Mouse (Mus musculus): ENCODE data around the gene Lcmt1.

Gene Lcmt1

GRCm38 (mm10) chr7:123453066-123453465, 83.5 kb downstream of the Lcmt1 start:
- in situ Hi-C loops (cut with MseI, MboI), result loop anchor here (25.0 kb wide), 1 partner anchor 416 kb away; no protein-coding TSS in a partner anchor

GRCm38 (mm10) chr7:123455088-123455487, 85.5 kb downstream of the Lcmt1 start:
- in situ Hi-C loops (cut with MseI, MboI), result loop anchor here (25.0 kb wide), 1 partner anchor 418 kb away; no protein-coding TSS in a partner anchor

DNA sequence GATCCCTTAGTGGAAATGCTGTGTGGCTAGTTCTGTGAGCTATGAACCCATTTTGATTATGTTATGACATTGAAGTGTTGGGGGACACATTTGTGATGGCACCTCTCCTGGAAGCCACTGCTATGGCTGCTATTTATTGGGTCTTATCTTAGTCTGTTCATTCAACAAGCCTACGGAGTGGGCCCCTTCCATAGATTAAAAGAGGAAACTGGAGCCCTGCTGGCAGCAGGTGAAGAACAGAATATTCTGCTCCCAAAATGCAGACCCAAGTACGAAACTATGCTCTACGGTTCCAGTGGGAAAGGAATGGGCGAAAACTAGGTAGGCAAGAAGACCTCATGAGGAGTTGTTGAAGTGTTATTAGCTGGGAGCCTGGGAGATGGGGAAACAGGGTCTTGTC, 88.7 kb downstream of the Lcmt1 start:
- in situ Hi-C loops (cut with MseI, MboI), result loop anchor here (25.0 kb wide), 1 partner anchor 421 kb away; no protein-coding TSS in a partner anchor

- in situ Hi-C loops (cut with MseI, MboI), result loop anchor here (25.0 kb wide), 1 partner anchor 422 kb away; no protein-coding TSS in a partner anchor
These were observed 89.7 kb downstream of the Lcmt1 start for GRCm38 (mm10) chr7:123459247-123459646.

GRCm38 (mm10) chr7:123461316-123461715, 91.7 kb downstream of the Lcmt1 start:
- in situ Hi-C loops (cut with MseI, MboI), result loop anchor here (25.0 kb wide), 1 partner anchor 424 kb away; no protein-coding TSS in a partner anchor

DNA sequence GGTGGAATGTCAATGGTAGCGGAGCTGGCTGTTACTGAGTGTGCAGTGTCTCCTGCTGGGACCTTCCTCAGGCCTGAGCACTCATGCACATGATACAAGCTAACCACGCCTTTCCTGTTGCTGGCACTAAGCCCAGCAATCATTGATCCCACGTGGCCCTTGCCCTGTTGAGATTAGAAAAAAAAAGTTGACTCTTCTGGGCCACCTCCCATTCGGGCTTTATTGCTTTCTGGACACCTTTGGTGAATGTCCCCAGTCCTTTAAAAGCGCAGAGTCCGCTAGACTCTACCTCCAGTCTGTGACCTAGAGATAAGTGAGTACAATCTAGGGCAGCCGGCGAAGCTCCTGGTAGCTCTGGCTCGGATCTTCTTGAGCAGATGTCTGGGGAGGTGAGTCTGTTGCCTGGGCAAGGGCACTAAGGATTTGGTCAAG, 92.5 kb downstream of the Lcmt1 start, which contains the start of gene Aqp8:
Gene Aqp8 (plus strand): TSS at position 222 of the 432 bp plus-strand sequence.
- in situ Hi-C loops (cut with MseI, MboI), result loop anchor here (25.0 kb wide), 1 partner anchor 425 kb away; no protein-coding TSS in a partner anchor

DNA sequence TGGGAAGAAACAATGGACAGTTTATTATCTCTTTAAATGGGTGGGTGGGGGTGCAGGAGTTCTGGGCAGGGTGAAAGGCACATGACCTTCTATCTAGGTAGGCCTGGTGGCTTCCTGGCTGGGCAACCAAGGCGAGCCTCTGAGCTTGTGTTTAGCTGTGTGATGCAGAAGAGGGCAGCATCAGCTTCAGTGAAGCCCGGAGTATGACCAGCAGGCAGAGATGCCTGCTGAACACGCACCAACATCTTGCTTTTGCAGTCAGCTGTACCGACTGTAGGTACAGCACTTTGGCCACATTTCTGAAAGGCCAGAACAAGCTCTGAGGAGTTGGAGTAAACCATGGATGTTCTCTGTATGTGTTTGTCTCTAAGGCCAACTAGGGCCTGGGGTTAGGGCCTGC, 94.0 kb downstream of the Lcmt1 start:
- in situ Hi-C loops (cut with MseI, MboI), result loop anchor here (25.0 kb wide), 1 partner anchor 426 kb away; no protein-coding TSS in a partner anchor

DNA sequence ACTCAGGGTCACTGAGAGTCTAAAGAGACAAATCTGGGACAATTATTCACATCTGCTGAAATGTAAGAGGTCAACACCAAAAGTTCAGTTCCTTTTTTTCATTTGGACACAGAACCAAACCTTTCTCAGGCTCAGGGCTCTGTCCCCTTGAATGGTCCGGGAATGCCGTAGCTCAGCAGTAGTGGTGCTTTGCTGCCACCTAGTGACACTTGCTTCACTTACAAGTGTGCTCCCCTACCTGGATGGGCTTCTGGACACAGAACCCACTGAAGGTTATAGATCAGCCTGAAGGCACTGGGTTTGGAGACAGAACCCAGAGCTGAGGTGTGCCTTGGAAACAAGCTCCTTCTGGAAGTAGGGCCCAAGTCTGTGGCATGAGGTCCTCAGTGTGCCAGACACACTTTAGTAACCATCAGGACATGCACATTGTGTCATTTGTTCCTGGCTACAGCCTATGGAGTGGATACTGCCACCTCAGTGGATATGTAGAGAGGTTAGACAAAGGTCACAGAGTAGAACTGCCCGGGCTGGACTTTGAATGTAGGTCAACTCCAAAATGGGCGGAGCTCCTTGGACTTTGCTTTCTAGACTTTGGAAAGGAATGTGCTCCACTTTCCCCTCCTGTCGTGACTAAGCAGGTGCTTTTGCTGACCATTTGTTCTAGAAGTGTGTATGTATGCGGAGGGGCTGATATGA, 96.3 kb downstream of the Lcmt1 start:
- in situ Hi-C loops (cut with MseI, MboI), result loop anchor here (5.0 to 25.0 kb wide), 4 partner anchors 64 to 429 kb away; no protein-coding TSS in a partner anchor

DNA sequence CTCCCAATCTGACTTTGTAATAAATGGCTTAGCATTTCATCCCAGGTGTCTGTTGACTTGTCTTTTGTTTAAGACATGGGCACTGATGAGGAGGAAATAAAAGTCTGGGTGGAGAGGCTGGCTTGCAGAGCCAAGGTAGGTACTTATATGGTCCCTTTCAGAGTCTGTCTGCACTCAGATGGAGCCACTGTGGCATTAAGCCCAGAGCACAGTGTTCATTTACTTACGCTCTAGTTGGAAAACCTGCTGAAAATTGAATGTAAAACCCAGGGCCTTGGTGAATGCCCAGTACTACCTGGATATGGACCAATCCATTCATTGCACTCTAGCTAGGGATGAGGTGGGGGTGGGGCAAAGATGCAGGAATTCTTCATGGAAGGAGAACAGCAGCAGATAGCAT, 98.4 kb downstream of the Lcmt1 start:
- in situ Hi-C loops (cut with MseI, MboI), result loop anchor here (5.0 to 25.0 kb wide), 4 partner anchors 66 to 431 kb away; no protein-coding TSS in a partner anchor
